Mouse (Mus musculus) erythroid progenitor cell, adult 5-6 weeks (primary cell): Measurements from ENCODE around the gene Stfa2. TPM values are rescaled to one million over a fixed set of nuclear protein-coding genes. Genes with fewer than 3 reads are reported as not detected.
"Not testable (repeated sequence)": the region's sequence is repeated elsewhere in the genome, so short reads cannot be mapped to it uniquely, and the experiment has no call there.

Source experiments
- ATAC-seq: replicated peaks from 2 replicates; pipeline ENCODE4 v1.8.0; 2016; ENCODE audit warnings: moderate number of reproducible peaks, mild to moderate bottlenecking, moderate TSS enrichment, inconsistent platforms; ENCODE audit not compliant: poor library complexity, low FRiP score, severe bottlenecking
- total RNA-seq, 2 experiments: library from RNA; stranded (forward) in 1 of 2; stranded (reverse) in 1 of 2; fragments of 150-400 nt in 1 of 2; fragments of 186-747, 209-891 nt in 1 of 2; gene quantifications; 2 replicates each; pipeline versions ENCODE4 v1.2.3 to v1.2.4; 2015 to 2017; ENCODE audit warnings: low replicate concordance in 2 of 2

The Stfa2 gene
- total RNA-seq (2015; ENCODE audit: low replicate concordance) = 13.4 TPM in 1 of 2 replicates, not detected in the other
- 3.5 TPM in 1 of 2 replicates, not detected in the other for total RNA-seq (2017; ENCODE audit: low replicate concordance)

- no peak for ATAC-seq
Measured at GRCm38 (mm10) chr16:36408357-36408756, at the start of gene Stfa2. Stfa2 (minus strand) TSS chr16:36408457.

- ATAC-seq = no peak
Measured at GRCm38 (mm10) chr16:36455342-36455802, 47.1 kb upstream of the Stfa2 start, which contains the start of gene Stfa3. Stfa3 (minus strand) TSS chr16:36455392.

- not testable (repeated sequence) for ATAC-seq
Measured at GRCm38 (mm10) chr16:36420979-36421378, 12.7 kb upstream of the Stfa2 start.

GRCm38 (mm10) chr16:36389060-36389459 is 19.2 kb downstream of the Stfa2 start:
- ATAC-seq = no peak

GRCm38 (mm10) chr16:36367648-36368047 is 40.6 kb downstream of the Stfa2 start, which contains the start of gene BC100530:
BC100530 (minus strand) TSS chr16:36367748.
- ATAC-seq = not testable (repeated sequence)

Other genes with a start within 250 kb of the Stfa2 start
- gene Gm5483, start 224.2 kb downstream of the Stfa2 start, total RNA-seq (2015; ENCODE audit: low replicate concordance) = 10.5 and 24.1 TPM in 2 replicates
- gene Gm5483, start 224.2 kb downstream of the Stfa2 start, total RNA-seq (2017; ENCODE audit: low replicate concordance) = 8.0 TPM in 1 of 2 replicates, not detected in the other
- gene Gm5416, start 198.1 kb downstream of the Stfa2 start, total RNA-seq (2015; ENCODE audit: low replicate concordance) = not detected in 2 replicates
- gene Gm5416, start 198.1 kb downstream of the Stfa2 start, total RNA-seq (2017; ENCODE audit: low replicate concordance) = not detected in 2 replicates
- gene 2010005H15Rik, start 187.0 kb downstream of the Stfa2 start, total RNA-seq (2015; ENCODE audit: low replicate concordance) = not detected in 2 replicates
- not detected in 2 replicates for gene 2010005H15Rik, start 187.0 kb downstream of the Stfa2 start, total RNA-seq (2017; ENCODE audit: low replicate concordance)
- not detected in 2 replicates for gene Stfa1, start 131.5 kb downstream of the Stfa2 start, total RNA-seq (2015; ENCODE audit: low replicate concordance)
- gene Stfa1, start 131.5 kb downstream of the Stfa2 start, total RNA-seq (2017; ENCODE audit: low replicate concordance) = not detected in 2 replicates
- not detected in 2 replicates for gene BC117090, start 74.1 kb downstream of the Stfa2 start, total RNA-seq (2015; ENCODE audit: low replicate concordance)
- gene BC117090, start 74.1 kb downstream of the Stfa2 start, total RNA-seq (2017; ENCODE audit: low replicate concordance) = not detected in 2 replicates
- not detected in 2 replicates for gene BC100530, start 40.7 kb downstream of the Stfa2 start, total RNA-seq (2015; ENCODE audit: low replicate concordance)
- not detected in 2 replicates for gene BC100530, start 40.7 kb downstream of the Stfa2 start, total RNA-seq (2017; ENCODE audit: low replicate concordance)
- 8.0 and 10.1 TPM in 2 replicates for gene Stfa3, start 46.9 kb upstream of the Stfa2 start, total RNA-seq (2015; ENCODE audit: low replicate concordance)
- gene Stfa3, start 46.9 kb upstream of the Stfa2 start, total RNA-seq (2017; ENCODE audit: low replicate concordance) = not detected in 2 replicates
- not detected in 2 replicates for gene Casr, start 153.7 kb upstream of the Stfa2 start, total RNA-seq (2015; ENCODE audit: low replicate concordance)
- not detected in 2 replicates for gene Casr, start 153.7 kb upstream of the Stfa2 start, total RNA-seq (2017; ENCODE audit: low replicate concordance)